In the genomic region with DNA sequence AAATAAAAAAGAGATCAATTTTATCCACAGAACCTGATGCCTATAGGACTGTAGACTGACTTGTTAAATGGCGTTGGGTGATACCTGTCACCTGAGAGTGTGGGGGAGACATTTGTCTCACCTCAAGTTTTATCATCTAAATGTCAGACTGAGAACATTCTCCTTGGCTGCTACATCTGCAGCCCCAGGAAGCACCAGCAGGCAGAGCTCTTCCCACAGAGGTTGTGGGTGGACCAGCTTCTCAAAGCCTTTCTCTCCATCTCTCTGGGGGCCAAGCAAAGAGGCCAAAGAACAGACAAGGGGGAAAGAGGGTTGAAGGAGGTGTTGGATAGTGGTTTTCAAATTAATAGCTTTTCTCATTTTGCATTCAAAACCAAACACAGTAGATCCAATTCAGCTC, we compare ENCODE assay signal across 21 mouse cellular contexts.
DNase-seq lines count a peak whose midpoint lies in the region; ATAC-seq and TF ChIP-seq lines count a peak whose summit lies in the region.
"Had no signal": no experiment of that assay in that cellular context is flagged by ENCODE, and none has a peak within 500 bp of the region (broad histone marks: within the 10 kb centered on the region; RNA-seq: fewer than 3 reads in every experiment).

No protein-coding gene starts in this region.

- no peak overlapping the region for H3K4me3 ChIP-seq in layer of hippocampus, adult 2 months
- no peak overlapping the region for H3K4me3 ChIP-seq in cortical plate, adult 2 months (ENCODE audit: insufficient read depth, low read length)
- H3K4me3 ChIP-seq: embryonic facial prominence, embryonic 12.5 days; forebrain, embryonic 12.5 days; heart, embryonic 10.5 days; heart, embryonic 15.5 days had no signal

- H3K27ac ChIP-seq in layer of hippocampus, adult 2 months: no peak overlapping the region
- H3K27ac ChIP-seq in cortical plate, adult 2 months (ENCODE audit: insufficient read depth, low read length): no peak overlapping the region
- H3K27ac ChIP-seq: embryonic facial prominence, embryonic 12.5 days; forebrain, embryonic 12.5 days; heart, embryonic 10.5 days; heart, embryonic 15.5 days had no signal

- no peak for DNase-seq in frontal cortex, postnatal 10 days (ENCODE audit: low spot score in 2 of 2)
- DNase-seq in layer of hippocampus, adult 2 months (ENCODE audit: low spot score in 2 of 2): no peak
- no peak for DNase-seq in layer of hippocampus, adult 18-20 months (ENCODE audit: low spot score in 2 of 2)
- peak; percentile 35 for DNase-seq in Muller cell, postnatal 12 days (ENCODE audit: inconsistent ontology term)
- no peak for DNase-seq in ovary, postnatal 10 days (ENCODE audit: low spot score)
- DNase-seq: adrenal gland, postnatal 14 days; cerebellum, adult 2 months; cerebellum, postnatal 14 days; gastrocnemius, postnatal 36 days; heart, adult 11 months; heart, postnatal 36 days had no signal

- H3K4me1 ChIP-seq in cortical plate, adult 2 months (ENCODE audit: control insufficient read depth, insufficient read depth, low read length): no peaks in the 10 kb centered on the region
- H3K4me1 ChIP-seq: embryonic facial prominence, embryonic 12.5 days; forebrain, embryonic 12.5 days; heart, embryonic 10.5 days; heart, embryonic 15.5 days had no signal

- TF ChIP-seq CTCF in layer of hippocampus, adult 2 months (conservative IDR thresholded peaks at IDR 0.05): peak; percentile 53
- TF ChIP-seq CTCF in cortical plate, adult 2 months (IDR thresholded peaks at IDR 0.05; ENCODE audit: extremely low read depth, insufficient read depth, low read length): peak; percentile 33

- TF ChIP-seq POLR2A in cortical plate, adult 2 months (IDR thresholded peaks at IDR 0.05; ENCODE audit: extremely low read depth, insufficient read depth, low read length): no peak

- peak; percentile 83; the same call in 1 of the 2 replicates for ATAC-seq in frontal cortex, adult (ENCODE audit: low TSS enrichment)
- ATAC-seq: activated CD4-positive, CD25-positive, alpha-beta regulatory T cell, adult 4 months; forebrain, embryonic 16.5 days; hindbrain, embryonic 16.5 days; Patski had no signal
